Mouse (Mus musculus) cerebellum, adult 2 months (tissue): Measurements from ENCODE around the gene Supt5. TPM values are rescaled to one million over a fixed set of nuclear protein-coding genes. Genes with fewer than 3 reads are reported as not detected.

Source experiments
- DNase-seq, 2 experiments: peaks; one replicate each; pipeline ENCODE4 v3.0.0; 2021
- H3K27ac ChIP-seq: fragments of 200-500 bp; 2 replicates; pipeline ENCODE4 v1.5.1; 2012; ENCODE audit warnings: low read length, control low read depth, inconsistent platforms; ENCODE audit not compliant: insufficient read depth
- H3K27me3 ChIP-seq: fragments of 200-500 bp; 2 replicates; pipeline ENCODE4 v1.6.1; 2012; ENCODE audit warnings: inconsistent platforms, mild to moderate bottlenecking, low read length, moderate library complexity; ENCODE audit not compliant: control insufficient read depth, insufficient read depth
- H3K4me1 ChIP-seq: fragments of 200-500 bp; 2 replicates; pipeline ENCODE4 v1.6.1; 2011; ENCODE audit warnings: low read length; ENCODE audit not compliant: control insufficient read depth, insufficient read depth
- H3K4me3 ChIP-seq: fragments of 200-500 bp; replicated peaks from 2 replicates; pipeline ENCODE3; 2011; ENCODE audit warnings: mild to moderate bottlenecking, low read depth, low read length, control low read depth; ENCODE audit not compliant: insufficient read depth
- CTCF ChIP-seq: fragments of 200-500 bp; IDR thresholded peaks from 2 replicates; pipeline ENCODE4 v1.5.1; 2011; ENCODE audit warnings: low read depth, mild to moderate bottlenecking, control low read depth, low read length, moderate library complexity, borderline replicate concordance; ENCODE audit not compliant: insufficient read depth
- POLR2A ChIP-seq: fragments of 200-500 bp; IDR thresholded peaks from 2 replicates; pipeline ENCODE4 v1.6.1; 2011; ENCODE audit warnings: low read length, control low read depth, borderline replicate concordance; ENCODE audit not compliant: insufficient read depth
- WGBS: fragments of 180-500 bp; shearing (Covaris S2); methylation state at CpG from one replicate; pipeline ENCODE4 v1.1.7; 2018; 5-methylcytosine and 5-hydroxymethylcytosine counted together
- polyA plus RNA-seq: library from polyadenylated mRNA; depleted of rRNA; stranded (reverse); fragments of >200 nt; gene quantifications from 2 replicates; pipeline ENCODE4 v1.2.3, GENCODE M21; 2012

Supt5 gene
- polyA plus RNA-seq, 1 experiment: 121 TPM

DNA sequence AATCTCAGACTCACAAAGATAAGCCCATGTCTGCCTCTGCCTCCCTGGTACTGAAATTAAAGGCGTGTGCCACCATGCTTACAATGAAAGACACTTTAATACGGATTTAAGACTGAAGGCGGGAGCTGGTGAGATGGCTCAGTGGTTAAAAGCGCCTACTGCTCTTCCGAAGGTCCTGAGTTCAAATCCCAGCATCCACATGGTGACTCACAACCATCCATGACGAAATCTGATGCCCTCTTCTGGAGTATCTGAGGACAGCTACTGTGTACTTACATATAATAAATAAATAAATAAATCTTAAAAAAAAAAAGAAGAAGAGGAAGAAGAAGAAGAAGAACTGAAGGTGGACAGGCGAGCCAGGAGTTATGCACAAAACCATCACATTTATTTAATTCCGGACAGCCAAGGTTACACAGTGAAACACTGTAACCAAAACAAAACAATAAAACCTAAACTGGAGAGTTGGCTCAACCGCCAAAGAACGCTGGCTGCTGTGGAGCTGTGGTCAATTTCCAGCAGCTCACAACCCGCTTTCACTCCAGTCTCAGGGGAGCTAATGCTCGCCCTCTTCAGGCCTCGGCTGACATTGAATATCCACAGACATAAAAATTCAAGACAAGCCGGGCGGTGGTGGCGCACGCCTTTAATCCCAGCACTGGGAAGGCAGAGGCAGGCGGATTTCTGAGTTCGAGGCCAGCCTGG lies 819 bp upstream of the Supt5 start:
- Histone ChIP-seq H3K4me3 (no peak overlapping the region), H3K27ac (no peak overlapping the region; the same call in 1 of the 2 replicates), H3K4me1 (peaks cover 7% of the 10 kb centered on the region), H3K27me3 (no peaks in the 10 kb centered on the region)
- no peak for TF ChIP-seq POLR2A
- TF ChIP-seq CTCF: no peak
- WGBS: 58% methylated on average over 19 of the region's 19 CpGs
- peak; percentile 38 to 47 for DNase-seq

- H3K27ac ChIP-seq: no peak overlapping the region
- no peak for DNase-seq
- H3K27me3 ChIP-seq: no peaks in the 10 kb centered on the region
- no peak for TF ChIP-seq CTCF
- TF ChIP-seq POLR2A: no peak
- peaks cover 10% of the 10 kb centered on the region for H3K4me1 ChIP-seq
- H3K4me3 ChIP-seq: no peak overlapping the region
- WGBS: 82% methylated on average over 2 of the region's 2 CpGs
Measured at GRCm38 (mm10) chr7:28335471-28335870, 3.1 kb downstream of the Supt5 start.

GRCm38 (mm10) chr7:28334534-28334933 lies 4.0 kb downstream of the Supt5 start:
- WGBS: 74% methylated on average over 4 of the region's 4 CpGs

GRCm38 (mm10) chr7:28328260-28328659 lies 10.3 kb downstream of the Supt5 start:
- TF ChIP-seq CTCF (no peak), POLR2A (no peak)
- H3K4me1 ChIP-seq: no peaks in the 10 kb centered on the region
- WGBS: 92% methylated on average over 2 of the region's 2 CpGs
- H3K27ac ChIP-seq: no peak overlapping the region
- DNase-seq: no peak
- no peak overlapping the region for H3K4me3 ChIP-seq
- H3K27me3 ChIP-seq: no peaks in the 10 kb centered on the region

More at GRCm38 (mm10) chr7:28334534-28334933, 4.0 kb downstream of the Supt5 start:
- Histone ChIP-seq H3K4me3 (no peak overlapping the region), H3K4me1 (peaks cover 10% of the 10 kb centered on the region), H3K27ac (no peak overlapping the region), H3K27me3 (no peaks in the 10 kb centered on the region)
- DNase-seq: no peak
- TF ChIP-seq CTCF: no peak
- TF ChIP-seq POLR2A: no peak

GRCm38 (mm10) chr7:28326457-28326856 lies 12.1 kb downstream of the Supt5 start:
- H3K27ac ChIP-seq: no peak overlapping the region
- no peak for DNase-seq
- WGBS: 81% methylated on average over 4 of the region's 4 CpGs
- H3K27me3 ChIP-seq: no peaks in the 10 kb centered on the region
- no peaks in the 10 kb centered on the region for H3K4me1 ChIP-seq
- no peak for TF ChIP-seq POLR2A
- H3K4me3 ChIP-seq: no peak overlapping the region

DNA sequence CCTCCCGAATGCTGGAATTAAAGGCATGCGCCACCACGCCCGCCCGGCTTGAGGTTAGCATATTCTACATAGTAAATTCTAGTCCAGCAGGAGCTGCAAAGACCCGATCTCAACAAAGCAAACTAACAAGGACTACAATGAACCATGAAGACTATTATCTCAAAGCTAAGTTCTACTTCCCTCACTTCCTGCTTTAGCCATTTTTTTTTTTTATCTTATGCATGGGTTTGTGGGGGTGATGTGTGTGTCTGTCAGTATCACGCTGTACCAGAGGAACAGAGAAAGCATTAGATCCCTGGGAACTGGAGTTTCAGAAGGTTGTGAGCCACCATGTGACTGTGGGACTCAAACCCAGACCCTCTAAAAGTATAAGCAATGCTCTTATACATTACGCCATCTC lies 13.3 kb downstream of the Supt5 start:
- Histone ChIP-seq H3K27me3 (no peaks in the 10 kb centered on the region), H3K27ac (no peak overlapping the region), H3K4me1 (no peaks in the 10 kb centered on the region), H3K4me3 (no peak overlapping the region)
- TF ChIP-seq CTCF (no peak), POLR2A (no peak)
- WGBS: 97% methylated on average over 8 of the region's 8 CpGs
- DNase-seq: no peak

GRCm38 (mm10) chr7:28321974-28322720 lies 16.4 kb downstream of the Supt5 start:
- no peak overlapping the region for H3K27ac ChIP-seq
- H3K4me3 ChIP-seq: no peak overlapping the region
- 92% methylated on average over 15 of the region's 15 CpGs for WGBS
- H3K4me1 ChIP-seq: no peaks in the 10 kb centered on the region
- TF ChIP-seq CTCF (no peak), POLR2A (no peak)
- DNase-seq: no peak
- no peaks in the 10 kb centered on the region for H3K27me3 ChIP-seq

GRCm38 (mm10) chr7:28318714-28319113 lies 19.8 kb downstream of the Supt5 start:
- TF ChIP-seq POLR2A: no peak
- TF ChIP-seq CTCF: no peak
- 93% methylated on average over 17 of the region's 17 CpGs for WGBS
- DNase-seq: no peak

More at GRCm38 (mm10) chr7:28318714-28319113, 19.8 kb downstream of the Supt5 start:
- H3K27me3 ChIP-seq: no peaks in the 10 kb centered on the region
- no peak overlapping the region for H3K4me3 ChIP-seq
- no peaks in the 10 kb centered on the region for H3K4me1 ChIP-seq
- H3K27ac ChIP-seq: no peak overlapping the region
